Mouse (Mus musculus) MEL (cell line): ENCODE measurements at regions not wholly inside any gene's neighbourhood (a gene's known extent, or its start where the extent isn't known, plus 50 kb on each side); places are given as distances from the start of the nearest gene placed in this dataset.

Source experiments
- EP300 ChIP-seq, 2 experiments: IDR thresholded peaks; 2 replicates each; pipeline ENCODE4 v1.6.1; 2011; ENCODE audit warnings: improper control_type of control experiment in 2 of 2, low read length in 2 of 2, low read depth in 1 of 2, mild to moderate bottlenecking in 1 of 2
- MYC ChIP-seq: IDR thresholded peaks from 2 replicates; pipeline ENCODE4 v1.6.1; 2011; ENCODE audit warnings: low read depth, mild to moderate bottlenecking, low read length, improper control_type of control experiment, moderate library complexity
- POLR2A ChIP-seq, 2 experiments: IDR thresholded peaks; 2 replicates each; pipeline ENCODE4 v1.6.1; 2011 to 2012; ENCODE audit warnings: low read length in 2 of 2, mild to moderate bottlenecking in 2 of 2, control low read depth in 1 of 2, improper control_type of control experiment in 1 of 2, low read depth in 1 of 2, moderate library complexity in 1 of 2; ENCODE audit not compliant: control insufficient read depth in 1 of 2, insufficient read depth in 1 of 2, poor library complexity in 1 of 2

DNA sequence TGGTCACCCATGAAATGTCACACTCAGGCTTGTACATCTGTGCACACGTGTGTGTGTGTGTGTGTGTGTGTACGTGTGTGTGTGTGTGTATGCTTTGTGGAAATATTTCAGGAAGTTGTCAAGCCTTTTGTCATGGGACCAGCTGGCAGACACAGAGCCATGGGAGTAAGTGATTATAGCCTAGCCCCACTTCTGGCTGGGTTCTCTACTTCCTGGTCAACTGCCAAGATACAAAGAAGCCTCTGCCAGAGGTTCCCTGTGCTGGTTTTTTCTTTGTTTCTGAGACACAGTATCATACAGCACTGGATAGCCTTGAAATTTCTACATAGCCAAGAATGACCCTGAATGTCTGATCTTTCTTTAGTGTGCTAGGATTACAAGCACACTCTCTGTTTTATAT is 220.2 kb downstream of the Lrrn1 start:
- TF ChIP-seq EP300 (IDR thresholded peaks at IDR 0.05; ENCODE audit: low read depth in 1 of 2, low read length in 2 of 2) (no peak), POLR2A (IDR thresholded peaks at IDR 0.05; ENCODE audit: control insufficient read depth in 1 of 2, insufficient read depth in 1 of 2, low read depth in 1 of 2, low read length in 2 of 2, poor library complexity in 1 of 2) (no peak), MYC (no peak)
